Mouse (Mus musculus) kidney, embryonic 15.5 days (tissue): ENCODE measurements at regions not wholly inside any gene's neighbourhood (a gene's known extent, or its start where the extent isn't known, plus 50 kb on each side); places are given as distances from the start of the nearest gene placed in this dataset.
A peak's percentile ranks its signal among the peaks of the same experiment; 100 is the strongest.

Experiments
- ATAC-seq: fragments of 200-750 bp; cut with Nextera tagmentation; replicated peaks from 2 replicates; pipeline ENCODE4 v1.8.0; 2017; ENCODE audit warnings: moderate TSS enrichment; ENCODE audit not compliant: low FRiP score
- H3K27ac ChIP-seq: fragments of 300-500 bp; sonication (generic); 2 replicates; pipeline ENCODE4 v1.5.1; 2015; ENCODE audit warnings: mild to moderate bottlenecking, inconsistent platforms
- H3K27me3 ChIP-seq: fragments of 300-500 bp; sonication (generic); 2 replicates; pipeline ENCODE4 v1.6.1; 2015; ENCODE audit warnings: inconsistent platforms
- H3K36me3 ChIP-seq: fragments of 300-500 bp; sonication (generic); 2 replicates; pipeline ENCODE4 v1.6.1; 2015; ENCODE audit warnings: inconsistent platforms
- H3K4me1 ChIP-seq: fragments of 300-500 bp; sonication (generic); 2 replicates; pipeline ENCODE4 v1.6.1; 2015; ENCODE audit warnings: inconsistent platforms
- H3K4me2 ChIP-seq: fragments of 300-500 bp; sonication (generic); 2 replicates; pipeline ENCODE4 v1.6.1; 2015; ENCODE audit warnings: moderate library complexity, mild to moderate bottlenecking, inconsistent platforms
- H3K4me3 ChIP-seq: fragments of 300-500 bp; sonication (generic); replicated peaks from 2 replicates; pipeline ENCODE4 v1.5.1; 2015; ENCODE audit warnings: mild to moderate bottlenecking, inconsistent platforms
- H3K9ac ChIP-seq: fragments of 300-500 bp; sonication (generic); 2 replicates; pipeline ENCODE4 v1.6.1; 2015; ENCODE audit warnings: mild to moderate bottlenecking, inconsistent platforms
- H3K9me3 ChIP-seq: fragments of 300-500 bp; sonication (generic); replicated peaks from 2 replicates; pipeline ENCODE4 v1.6.1; 2016; ENCODE audit warnings: inconsistent platforms
- WGBS: fragments of 180-500 bp; shearing (Covaris S2); methylation state at CpG from one replicate; pipeline ENCODE4 v1.1.7; 2015; ENCODE audit warnings: mixed read lengths; 5-methylcytosine and 5-hydroxymethylcytosine counted together

DNA sequence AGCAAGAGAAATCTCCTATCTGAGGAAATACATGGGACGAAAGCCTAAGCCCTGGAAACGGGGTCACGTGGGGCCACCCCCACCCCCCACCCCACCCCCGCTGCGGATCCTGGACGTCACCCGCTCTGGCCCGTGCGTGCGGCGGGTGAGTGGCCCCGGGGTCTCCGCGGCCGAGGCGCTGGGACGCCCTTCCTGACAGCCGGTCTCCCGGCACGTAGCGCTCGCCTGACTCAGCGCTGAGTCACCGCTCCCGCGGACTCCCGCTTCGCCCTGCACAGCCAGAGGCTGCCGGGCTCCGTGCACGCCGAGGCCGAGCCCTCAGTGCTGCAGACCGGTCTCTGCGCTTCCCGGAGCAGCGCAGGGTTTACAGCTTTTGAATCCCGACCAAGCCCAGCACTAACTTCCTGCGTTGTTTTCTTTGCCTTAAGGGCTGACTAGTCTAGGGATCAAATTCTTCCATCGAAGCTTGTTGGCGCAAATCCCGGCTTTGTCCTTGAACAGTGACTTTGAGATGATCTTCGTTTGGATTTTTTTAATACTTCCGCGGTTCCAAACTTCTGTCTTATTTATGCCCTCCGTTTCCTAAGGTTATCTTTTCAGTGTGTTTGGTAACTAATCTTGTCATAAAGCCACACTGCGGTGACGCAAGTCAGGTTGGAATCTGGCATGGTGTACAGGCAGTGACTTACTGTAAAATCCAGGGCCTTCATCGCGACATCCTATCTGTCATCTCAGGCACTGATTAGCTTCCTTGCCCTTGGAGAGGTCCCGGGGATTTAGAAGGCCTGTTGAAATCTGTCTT lies 79.8 kb downstream of the Arrdc3 start:
- H3K36me3 ChIP-seq = no peaks in the 10 kb centered on the region
- peak overlapping the region; percentile 49 for H3K9ac ChIP-seq
- WGBS = 3% methylated on average over 51 of the region's 51 CpGs
- H3K4me3 ChIP-seq = peak overlapping the region; percentile 48
- no peaks in the 10 kb centered on the region for H3K9me3 ChIP-seq
- H3K27ac ChIP-seq = peak overlapping the region; percentile 88
- peak; percentile 99 for ATAC-seq
- H3K27me3 ChIP-seq = no peaks in the 10 kb centered on the region
- peaks cover 12% of the 10 kb centered on the region for H3K4me1 ChIP-seq
- H3K4me2 ChIP-seq = peak overlapping the region; percentile 77

DNA sequence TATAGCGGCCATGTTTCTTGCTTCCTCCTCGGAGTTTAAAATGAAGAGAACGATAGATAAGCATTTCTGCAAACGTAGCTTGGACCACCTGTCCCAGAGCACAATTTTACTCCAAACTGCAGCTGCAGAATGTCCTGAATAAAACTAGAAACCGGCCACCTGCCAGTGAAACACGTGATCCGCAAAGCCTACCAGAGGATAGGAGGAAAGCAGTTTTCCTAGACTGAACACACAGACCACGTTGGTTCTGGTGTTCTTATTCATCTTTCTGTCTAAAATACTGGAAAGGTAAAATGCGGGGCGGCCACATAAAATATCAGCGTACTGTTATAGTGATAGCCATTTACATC lies 80.4 kb downstream of the Arrdc3 start:
- Histone ChIP-seq H3K27me3 (no peaks in the 10 kb centered on the region), H3K9ac (peak overlapping the region; percentile 49), H3K4me3 (peak overlapping the region; percentile 48), H3K4me1 (peaks cover 12% of the 10 kb centered on the region), H3K36me3 (no peaks in the 10 kb centered on the region), H3K9me3 (no peaks in the 10 kb centered on the region), H3K4me2 (peak overlapping the region; percentile 77), H3K27ac (peak overlapping the region; percentile 88)
- no peak for ATAC-seq
- 60% methylated on average over 11 of the region's 11 CpGs for WGBS

DNA sequence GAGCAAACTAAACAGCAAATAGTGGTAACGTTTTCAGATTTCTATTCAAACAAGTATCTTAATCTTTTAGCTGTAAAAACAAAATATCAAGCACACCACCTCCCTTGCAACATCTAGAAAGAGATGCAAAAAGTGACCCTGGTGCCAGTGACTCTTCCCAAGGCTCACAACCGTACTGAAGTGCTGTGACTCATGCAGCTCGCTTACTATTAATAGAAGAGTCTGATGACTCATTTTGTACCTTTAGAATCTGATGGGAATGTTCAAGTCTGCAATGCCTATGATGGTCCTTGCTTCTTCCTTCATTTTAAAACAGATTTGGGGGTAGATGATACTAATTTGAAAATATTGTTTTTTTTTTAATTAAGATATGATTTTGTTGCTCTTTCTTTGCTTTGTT lies 88.5 kb downstream of the Arrdc3 start:
- ATAC-seq = no peak
- no peak overlapping the region for H3K9ac ChIP-seq
- H3K27ac ChIP-seq = no peak overlapping the region
- no peak overlapping the region for H3K4me3 ChIP-seq
- no peak overlapping the region for H3K4me2 ChIP-seq
- no peaks in the 10 kb centered on the region for H3K4me1 ChIP-seq
- no peaks in the 10 kb centered on the region for H3K36me3 ChIP-seq
- 74% methylated on average over 3 of the region's 3 CpGs for WGBS
- H3K9me3 ChIP-seq = no peaks in the 10 kb centered on the region
- no peaks in the 10 kb centered on the region for H3K27me3 ChIP-seq

DNA sequence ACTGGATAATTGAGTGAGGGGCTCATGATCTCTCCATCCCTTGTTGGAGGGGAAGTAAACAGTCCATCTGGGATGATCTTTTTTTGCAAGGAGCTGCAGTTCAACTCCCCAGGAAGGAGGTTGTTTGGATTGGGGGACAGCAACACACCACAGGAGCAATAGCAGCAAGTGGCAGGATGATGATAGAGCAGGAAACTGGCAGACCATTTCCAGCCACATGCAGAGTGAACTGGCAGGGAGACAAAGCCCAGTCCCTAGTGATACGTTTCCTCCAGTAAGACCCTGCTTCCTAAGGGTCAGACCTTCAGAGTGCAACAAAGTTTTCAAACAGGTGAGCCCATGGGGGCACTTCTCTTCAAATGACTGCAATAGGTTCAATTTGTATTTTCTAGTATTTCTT lies 91.2 kb downstream of the Arrdc3 start:
- H3K27me3 ChIP-seq = no peaks in the 10 kb centered on the region
- no peak overlapping the region for H3K4me3 ChIP-seq
- no peaks in the 10 kb centered on the region for H3K9me3 ChIP-seq
- no peaks in the 10 kb centered on the region for H3K4me1 ChIP-seq
- H3K36me3 ChIP-seq = no peaks in the 10 kb centered on the region
- 47% methylated on average over 1 of the region's 1 CpGs for WGBS
- H3K9ac ChIP-seq = no peak overlapping the region
- no peak overlapping the region for H3K27ac ChIP-seq
- H3K4me2 ChIP-seq = no peak overlapping the region
- no peak for ATAC-seq

DNA sequence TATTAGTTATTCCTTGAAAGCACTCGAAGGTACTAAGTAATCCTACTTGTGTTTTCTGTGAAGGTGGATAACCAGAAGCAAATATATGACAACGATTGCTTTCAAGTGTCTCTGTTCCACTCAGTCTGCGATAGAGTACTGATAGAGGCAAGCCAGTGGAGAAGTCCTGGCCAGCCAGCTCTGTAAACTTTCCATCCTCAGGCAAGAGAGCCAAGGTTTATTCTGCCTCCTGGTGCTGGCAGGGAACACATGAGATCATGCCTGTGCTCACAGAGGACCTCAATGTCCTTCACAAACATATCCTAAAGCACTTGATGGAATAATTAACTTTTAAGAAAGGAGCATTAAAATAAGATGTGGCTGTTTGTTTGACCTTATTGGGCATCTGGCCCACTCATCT lies 94.1 kb downstream of the Arrdc3 start:
- no peak for ATAC-seq
- no peaks in the 10 kb centered on the region for H3K9me3 ChIP-seq
- H3K27me3 ChIP-seq = no peaks in the 10 kb centered on the region
- H3K9ac ChIP-seq = no peak overlapping the region
- H3K27ac ChIP-seq = no peak overlapping the region
- H3K36me3 ChIP-seq = no peaks in the 10 kb centered on the region
- WGBS = 83% methylated on average over 3 of the region's 3 CpGs
- no peak overlapping the region for H3K4me2 ChIP-seq
- no peak overlapping the region for H3K4me3 ChIP-seq
- no peaks in the 10 kb centered on the region for H3K4me1 ChIP-seq

DNA sequence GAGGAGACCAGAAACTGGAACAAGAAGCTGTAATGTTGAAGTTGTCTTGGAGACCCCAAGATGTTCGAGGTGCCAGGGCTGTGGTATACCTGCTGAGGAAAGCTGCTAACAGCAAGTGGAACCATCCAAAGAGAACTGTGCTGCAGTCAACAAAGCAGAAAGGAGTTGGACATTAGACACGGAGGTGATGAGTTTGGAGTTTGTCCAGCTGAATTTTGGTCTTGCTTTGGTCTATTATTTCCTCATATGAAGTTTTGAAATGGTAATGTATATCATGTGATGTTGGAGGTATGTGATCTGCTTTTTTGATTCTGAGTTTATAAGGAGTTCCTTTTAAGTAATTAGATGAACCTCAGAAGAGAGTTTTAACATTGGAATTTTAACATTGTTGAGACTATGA lies 98.0 kb downstream of the Arrdc3 start:
- 85% methylated on average over 2 of the region's 2 CpGs for WGBS
- no peaks in the 10 kb centered on the region for H3K9me3 ChIP-seq
- H3K4me2 ChIP-seq = no peak overlapping the region
- H3K27me3 ChIP-seq = no peaks in the 10 kb centered on the region
- H3K9ac ChIP-seq = no peak overlapping the region
- no peak overlapping the region for H3K27ac ChIP-seq
- no peak overlapping the region for H3K4me3 ChIP-seq
- H3K4me1 ChIP-seq = no peaks in the 10 kb centered on the region
- H3K36me3 ChIP-seq = no peaks in the 10 kb centered on the region
- no peak for ATAC-seq

DNA sequence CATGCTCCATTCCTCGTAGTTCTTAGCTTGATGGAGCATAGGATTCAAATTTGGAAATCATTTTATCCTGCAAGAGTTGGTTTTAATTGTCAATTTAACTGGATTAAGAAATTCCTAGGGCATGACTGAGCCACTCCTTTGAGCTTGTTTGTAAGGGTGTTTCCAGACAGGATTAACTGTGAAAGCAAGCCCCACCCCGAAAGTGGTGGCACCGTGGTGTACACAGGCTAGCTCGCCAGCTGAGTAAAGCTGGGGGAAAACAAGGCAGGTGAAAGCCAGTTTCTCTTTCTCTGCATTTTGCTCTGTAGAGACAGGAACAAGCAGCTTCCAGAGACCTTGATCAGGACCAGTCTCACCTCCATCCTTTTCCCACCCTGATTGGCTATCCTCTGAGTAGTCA lies 103.5 kb downstream of the Arrdc3 start:
- Histone ChIP-seq H3K4me2 (no peak overlapping the region), H3K4me3 (no peak overlapping the region), H3K36me3 (no peaks in the 10 kb centered on the region), H3K4me1 (no peaks in the 10 kb centered on the region), H3K9me3 (no peaks in the 10 kb centered on the region), H3K27ac (no peak overlapping the region), H3K27me3 (no peaks in the 10 kb centered on the region), H3K9ac (no peak overlapping the region)
- 79% methylated on average over 4 of the region's 4 CpGs for WGBS
- no peak for ATAC-seq

DNA sequence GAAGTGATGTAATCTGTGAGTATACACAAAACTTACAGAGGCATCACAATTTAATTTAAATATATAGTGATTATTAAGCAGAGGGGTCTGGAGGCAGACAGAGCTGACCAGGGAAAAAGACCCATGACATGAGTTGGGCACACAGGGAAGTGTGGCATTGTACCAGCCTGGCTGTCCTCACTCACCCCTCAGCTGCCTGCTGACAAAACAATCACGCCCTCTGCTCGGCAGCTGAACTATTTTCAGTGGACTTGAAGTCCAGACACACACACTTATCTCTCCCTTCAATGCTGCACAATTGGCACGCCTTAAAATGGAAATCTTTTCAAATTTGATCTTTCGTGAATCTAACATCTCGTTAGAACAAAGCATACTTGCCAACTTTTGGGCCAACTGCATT lies 106.6 kb downstream of the Arrdc3 start:
- WGBS = 87% methylated on average over 5 of the region's 5 CpGs
- Histone ChIP-seq H3K9me3 (no peaks in the 10 kb centered on the region), H3K4me1 (no peaks in the 10 kb centered on the region), H3K36me3 (no peaks in the 10 kb centered on the region), H3K4me3 (no peak overlapping the region), H3K4me2 (no peak overlapping the region), H3K9ac (no peak overlapping the region), H3K27ac (no peak overlapping the region), H3K27me3 (no peaks in the 10 kb centered on the region)
- ATAC-seq = no peak

DNA sequence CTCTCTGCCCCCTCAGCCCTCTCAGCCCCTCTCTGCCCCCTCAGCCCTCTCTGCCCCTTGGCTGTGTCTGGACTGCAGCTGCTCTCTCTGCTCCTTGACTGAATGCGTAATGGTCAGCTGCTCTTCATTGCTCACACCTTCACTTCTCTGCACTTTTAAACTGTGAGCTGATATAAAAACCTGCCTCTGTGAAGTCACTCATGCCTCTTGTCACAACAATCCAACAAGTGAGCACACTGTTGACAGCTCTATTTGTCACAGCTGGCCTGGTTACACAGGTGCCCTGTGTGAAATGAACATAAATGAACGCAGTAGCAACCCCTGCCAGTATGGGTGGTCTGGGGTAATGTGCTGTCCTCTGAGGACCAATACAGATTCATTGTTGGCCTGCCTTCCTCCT lies 109.2 kb downstream of the Arrdc3 start:
- H3K9ac ChIP-seq = no peak overlapping the region
- H3K27me3 ChIP-seq = no peaks in the 10 kb centered on the region
- 67% methylated on average over 2 of the region's 2 CpGs for WGBS
- no peak overlapping the region for H3K27ac ChIP-seq
- no peak overlapping the region for H3K4me2 ChIP-seq
- H3K4me1 ChIP-seq = no peaks in the 10 kb centered on the region
- H3K9me3 ChIP-seq = no peaks in the 10 kb centered on the region
- H3K36me3 ChIP-seq = no peaks in the 10 kb centered on the region
- H3K4me3 ChIP-seq = no peak overlapping the region
- no peak for ATAC-seq

DNA sequence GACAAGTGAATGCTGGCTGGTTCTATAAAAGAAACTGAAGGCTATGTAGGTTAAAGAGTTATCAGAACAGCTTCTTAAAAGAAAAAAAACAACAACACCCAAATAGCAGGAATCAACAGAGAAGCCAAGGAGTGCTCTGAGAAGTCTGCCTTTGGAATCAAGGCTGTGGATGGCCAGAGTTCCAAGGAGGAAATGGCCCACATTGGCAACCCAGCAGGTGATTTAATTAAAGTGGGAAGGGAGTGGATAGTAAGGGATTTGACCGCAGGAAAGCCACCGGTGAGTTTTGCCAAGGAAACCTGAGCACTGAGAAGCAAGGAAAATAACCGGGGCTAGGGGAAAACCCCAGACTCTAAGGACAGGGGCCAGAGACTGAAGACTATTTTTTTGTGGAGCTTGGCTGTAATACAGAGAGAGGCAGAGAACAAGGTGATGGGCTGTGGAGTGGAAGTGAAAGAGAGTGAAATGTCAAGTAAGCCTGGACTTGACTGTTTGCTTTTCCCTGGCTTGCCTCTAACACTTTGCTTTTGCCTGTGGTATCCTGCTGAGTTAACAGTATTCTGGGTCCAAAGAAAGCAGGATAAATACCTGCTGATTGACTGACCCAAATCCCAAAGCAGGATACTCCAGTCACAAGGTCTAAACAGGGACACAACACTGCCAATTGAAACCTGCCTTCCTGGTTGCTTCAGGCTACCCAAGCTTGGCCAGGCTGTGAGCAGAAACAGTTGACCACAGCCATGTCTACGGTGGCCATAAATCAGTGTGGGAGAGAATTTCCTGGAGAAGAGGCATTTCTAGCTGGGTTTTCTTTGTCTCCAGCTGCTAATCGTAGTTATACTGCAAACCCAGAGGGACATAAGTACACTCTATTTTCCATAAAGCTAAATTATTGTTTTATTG lies 125.9 kb downstream of the Arrdc3 start:
- Histone ChIP-seq H3K4me2 (no peak overlapping the region), H3K4me1 (peaks cover 8% of the 10 kb centered on the region), H3K36me3 (no peaks in the 10 kb centered on the region), H3K9ac (no peak overlapping the region), H3K27ac (no peak overlapping the region), H3K27me3 (no peaks in the 10 kb centered on the region), H3K4me3 (no peak overlapping the region), H3K9me3 (no peaks in the 10 kb centered on the region)
- 13% methylated on average over 5 of the region's 5 CpGs for WGBS
- peak; percentile 58 for ATAC-seq

DNA sequence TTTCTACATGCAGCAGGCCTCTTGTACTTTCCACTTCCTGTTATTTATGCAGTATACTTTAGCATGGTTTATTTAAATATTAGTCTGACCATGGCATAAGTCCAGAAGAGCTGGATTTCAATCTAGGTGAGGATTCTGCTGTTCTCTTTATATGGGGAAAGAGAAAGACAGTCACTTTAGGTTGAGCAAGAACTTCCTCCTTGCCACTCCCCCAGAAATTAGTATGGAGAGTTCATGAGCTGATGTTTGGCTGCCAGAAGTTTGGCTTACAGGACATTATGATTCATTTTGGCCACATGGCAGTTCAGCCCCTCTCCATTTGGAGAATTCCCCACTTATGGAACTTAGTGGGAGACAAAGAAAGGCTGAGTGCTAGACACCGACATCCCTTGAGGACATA lies 130.8 kb downstream of the Arrdc3 start:
- H3K36me3 ChIP-seq = no peaks in the 10 kb centered on the region
- no peak overlapping the region for H3K4me2 ChIP-seq
- peaks cover 6% of the 10 kb centered on the region for H3K4me1 ChIP-seq
- H3K27me3 ChIP-seq = no peaks in the 10 kb centered on the region
- WGBS = 91% methylated on average over 1 of the region's 1 CpGs
- no peaks in the 10 kb centered on the region for H3K9me3 ChIP-seq
- no peak overlapping the region for H3K9ac ChIP-seq
- no peak for ATAC-seq
- H3K27ac ChIP-seq = no peak overlapping the region
- H3K4me3 ChIP-seq = no peak overlapping the region

DNA sequence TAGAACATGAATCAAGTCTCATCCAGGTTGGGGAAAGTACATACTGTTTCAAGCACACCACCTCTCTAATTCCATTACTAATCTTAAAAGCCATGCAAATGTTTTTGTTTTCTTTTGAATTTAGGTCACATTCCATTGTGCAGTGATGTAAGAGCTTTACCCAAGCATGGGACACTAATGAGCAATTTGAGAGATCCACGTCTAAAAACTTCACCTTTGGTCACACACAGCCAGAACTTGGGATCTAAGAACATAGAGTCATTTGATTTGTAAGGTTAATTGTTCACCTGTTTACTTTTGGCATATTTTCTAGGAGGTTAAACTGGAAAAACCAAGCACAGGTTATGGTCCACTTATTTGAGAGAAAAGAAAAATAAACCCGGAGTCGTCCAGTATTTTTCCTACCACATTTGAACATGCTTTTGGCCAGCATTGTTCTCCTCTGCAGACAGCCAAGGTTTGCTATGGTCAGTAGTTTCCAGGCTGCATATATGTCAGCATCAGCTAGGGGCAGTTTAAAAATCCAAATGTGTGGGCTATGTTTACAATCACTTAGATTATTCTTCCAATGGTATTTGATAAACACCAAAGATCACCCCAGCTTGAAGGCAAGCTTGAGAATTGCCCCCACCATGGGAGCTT lies 137.0 kb downstream of the Arrdc3 start:
- Histone ChIP-seq H3K9ac (no peak overlapping the region), H3K9me3 (no peaks in the 10 kb centered on the region), H3K4me2 (no peak overlapping the region), H3K4me1 (0 out of 2 replicates have a peak, but pooled peaks cover 3% of the 10 kb centered on the region), H3K27ac (0 out of 2 replicates have a peak overlapping the region, but pooled peaks have one; percentile 45), H3K36me3 (no peaks in the 10 kb centered on the region), H3K4me3 (no peak overlapping the region), H3K27me3 (no peaks in the 10 kb centered on the region)
- 37% methylated on average over 3 of the region's 3 CpGs for WGBS
- ATAC-seq = peak; percentile 81
